Comparison of ENCODE assay signal across 1 mouse cellular context in genomic region chr19:42128787-42129508, GRCm38 (mm10).
A peak's percentile ranks its signal among the peaks of the same experiment; 100 is the strongest.
TF ChIP-seq lines count a peak whose summit lies in the region.

Gene Avpi1, minus strand, starts transcription at chr19:42129059.

TF ChIP-seq in MEL, 35 proteins besides CTCF, POLR2A, EP300 and RAD21 (continued from another document):
- TF ChIP-seq MEF2A (IDR thresholded peaks at IDR 0.05; ENCODE audit: extremely low read depth, insufficient replicate concordance, low read depth, low read length, poor library complexity, severe bottlenecking) (peak; percentile 6; the same call in 1 of the 2 replicates), POLR2AphosphoS5 (IDR thresholded peaks at IDR 0.05; ENCODE audit: borderline replicate concordance, low read depth, low read length) (no peak), JUND (IDR thresholded peaks at IDR 0.05; ENCODE audit: low read depth, low read length) (no peak; the same call in 1 of the 2 replicates), GABPA (IDR thresholded peaks at IDR 0.05; ENCODE audit: low read depth, low read length) (no peak)
TF ChIP-seq in MEL: peak in this region for 22.
